Mouse (Mus musculus) olfactory bulb, adult 2 months (tissue): ENCODE measurements around the gene Ddi2. TPM values are rescaled to one million over a fixed set of nuclear protein-coding genes. Genes with fewer than 3 reads are reported as not detected.
A peak's percentile ranks its signal among the peaks of the same experiment; 100 is the strongest.

Source experiments
- H3K27ac ChIP-seq: fragments of 200-500 bp; 2 replicates; pipeline ENCODE4 v1.5.1; 2012; ENCODE audit warnings: low read depth, low read length; ENCODE audit not compliant: insufficient read depth
- H3K4me1 ChIP-seq: fragments of 200-500 bp; 2 replicates; pipeline ENCODE4 v1.6.1; 2012; ENCODE audit warnings: low read length; ENCODE audit not compliant: control insufficient read depth, insufficient read depth
- H3K4me3 ChIP-seq: fragments of 200-500 bp; 2 replicates; pipeline ENCODE4 v1.5.1; 2012; ENCODE audit warnings: mild to moderate bottlenecking, low read depth, low read length, moderate library complexity; ENCODE audit not compliant: insufficient read depth
- CTCF ChIP-seq: fragments of 200-500 bp; IDR thresholded peaks from 2 replicates; pipeline ENCODE4 v1.5.1; 2012; ENCODE audit warnings: low read depth, mild to moderate bottlenecking, low read length, moderate library complexity; ENCODE audit not compliant: insufficient read depth
- POLR2A ChIP-seq: fragments of 200-500 bp; IDR thresholded peaks from 2 replicates; pipeline ENCODE4 v1.6.1; 2012; ENCODE audit warnings: mild to moderate bottlenecking, low read depth, low read length, moderate library complexity; ENCODE audit not compliant: insufficient read depth
- WGBS: fragments of 180-500 bp; shearing (Covaris S2); methylation state at CpG from one replicate; pipeline ENCODE4 v1.1.7; 2018; 5-methylcytosine and 5-hydroxymethylcytosine counted together
- polyA plus RNA-seq: library from polyadenylated mRNA; stranded (reverse); fragments of >200 nt; gene quantifications from 2 replicates; pipeline ENCODE4 v1.2.4, GENCODE M21; 2012; ENCODE audit warnings: low replicate concordance; ENCODE audit not compliant: missing spikeins, insufficient read depth, insufficient read length

The Ddi2 gene
- polyA plus RNA-seq, 1 experiment, result 31.7 TPM

- no peak overlapping the region for H3K27ac ChIP-seq
- TF ChIP-seq CTCF, result no peak
- WGBS, result 87% methylated on average over 18 of the region's 18 CpGs
- H3K4me3 ChIP-seq, result no peak overlapping the region
- H3K4me1 ChIP-seq, result no peaks in the 10 kb centered on the region; the same call in 1 of the 2 replicates
These were observed 53.1 kb downstream of the Ddi2 start for GRCm38 (mm10) chr4:141669898-141670712.

- H3K4me1 ChIP-seq, result peaks cover 20% of the 10 kb centered on the region
- TF ChIP-seq CTCF (no peak), POLR2A (no peak)
- H3K4me3 ChIP-seq, result peak within 1 kb of the TSS; percentile 82
- WGBS, result 60% methylated on average over 8 of the region's 8 CpGs
- peak within 1 kb of the TSS; percentile 67 for H3K27ac ChIP-seq
These were observed 58.4 kb downstream of the Ddi2 start, which contains the start of gene Plekhm2 for GRCm38 (mm10) chr4:141664799-141665198. TSS of gene Plekhm2 (minus strand) at chr4:141664899.

GRCm38 (mm10) chr4:141664011-141664745 is 59.0 kb downstream of the Ddi2 start:
- Histone ChIP-seq H3K4me1 (peaks cover 22% of the 10 kb centered on the region), H3K27ac (peak overlapping the region; percentile 67), H3K4me3 (peak overlapping the region; percentile 82)
- TF ChIP-seq CTCF (no peak), POLR2A (peak; percentile 50)
- 2% methylated on average over 60 of the region's 60 CpGs for WGBS

GRCm38 (mm10) chr4:141663122-141663931 is 59.9 kb downstream of the Ddi2 start:
- Histone ChIP-seq H3K4me1 (peaks cover 30% of the 10 kb centered on the region), H3K4me3 (peak overlapping the region; percentile 82), H3K27ac (0 out of 2 replicates have a peak overlapping the region, but pooled peaks have one; percentile 39)
- WGBS, result 2% methylated on average over 47 of the region's 47 CpGs
- TF ChIP-seq POLR2A (no peak), CTCF (no peak)

GRCm38 (mm10) chr4:141660884-141661283 is 62.3 kb downstream of the Ddi2 start:
- peaks cover 40% of the 10 kb centered on the region for H3K4me1 ChIP-seq
- no peak for TF ChIP-seq POLR2A
- no peak for TF ChIP-seq CTCF
- H3K4me3 ChIP-seq, result no peak overlapping the region
- no peak overlapping the region for H3K27ac ChIP-seq
- 83% methylated on average over 11 of the region's 11 CpGs for WGBS

GRCm38 (mm10) chr4:141659739-141660138 is 63.5 kb downstream of the Ddi2 start:
- TF ChIP-seq POLR2A (no peak), CTCF (no peak)
- no peak overlapping the region for H3K27ac ChIP-seq
- H3K4me1 ChIP-seq, result peaks cover 36% of the 10 kb centered on the region
- WGBS, result 65% methylated on average over 4 of the region's 4 CpGs
- H3K4me3 ChIP-seq, result no peak overlapping the region

GRCm38 (mm10) chr4:141658846-141659484 is 64.3 kb downstream of the Ddi2 start:
- 66% methylated on average over 6 of the region's 6 CpGs for WGBS
- H3K4me1 ChIP-seq, result peaks cover 38% of the 10 kb centered on the region
- no peak for TF ChIP-seq POLR2A
- TF ChIP-seq CTCF, result no peak
- H3K27ac ChIP-seq, result no peak overlapping the region
- no peak overlapping the region for H3K4me3 ChIP-seq

GRCm38 (mm10) chr4:141656932-141657331 is 66.3 kb downstream of the Ddi2 start:
- Histone ChIP-seq H3K27ac (no peak overlapping the region), H3K4me1 (peaks cover 45% of the 10 kb centered on the region), H3K4me3 (no peak overlapping the region)
- WGBS, result 74% methylated on average over 8 of the region's 8 CpGs
- TF ChIP-seq POLR2A, result no peak
- no peak for TF ChIP-seq CTCF
